Mouse (Mus musculus) spleen, adult 2 months (tissue): ENCODE results near the gene Mybpc3.

ENCODE experiments used
- CTCF ChIP-seq: fragments of 200-500 bp; IDR thresholded peaks from 2 replicates; pipeline ENCODE4 v1.5.1; 2011; ENCODE audit warnings: mild to moderate bottlenecking, inconsistent platforms; ENCODE audit not compliant: insufficient read depth, insufficient read length, insufficient replicate concordance; ENCODE audit errors: extremely low read depth
- POLR2A ChIP-seq: fragments of 200-500 bp; IDR thresholded peaks from 2 replicates; pipeline ENCODE4 v1.6.1; 2011; ENCODE audit warnings: low read depth, low read length, inconsistent platforms

GRCm38 (mm10) chr2:91139311-91139710 lies 21.4 kb downstream of the Mybpc3 start:
- TF ChIP-seq CTCF (no peak), POLR2A (no peak)
